Mouse (Mus musculus) myocyte (in vitro differentiated cells): Measurements from ENCODE around the gene Ecsit.

Experiments
- MAX ChIP-seq: IDR thresholded peaks from one replicate; pipeline ENCODE4 v1.6.1; 2011; ENCODE audit warnings: low read depth, mild to moderate bottlenecking, control low read depth
- POLR2A ChIP-seq: IDR thresholded peaks from one replicate; pipeline ENCODE4 v1.6.1; 2011; ENCODE audit warnings: low read depth, mild to moderate bottlenecking, control low read depth, moderate library complexity; ENCODE audit not compliant: insufficient read length
- POLR2AphosphoS2 ChIP-seq: IDR thresholded peaks from one replicate; pipeline ENCODE4 v1.6.1; 2011; ENCODE audit warnings: low read depth, control low read depth; ENCODE audit not compliant: insufficient read length
- REST ChIP-seq: IDR thresholded peaks from one replicate; pipeline ENCODE4 v1.6.1; 2011; ENCODE audit warnings: mild to moderate bottlenecking, control low read depth, moderate library complexity; ENCODE audit not compliant: insufficient read depth, insufficient read length
- SRF ChIP-seq: IDR thresholded peaks from one replicate; pipeline ENCODE4 v1.6.1; 2011; ENCODE audit warnings: low read depth; ENCODE audit not compliant: control insufficient read depth, insufficient read length
- TCF12 ChIP-seq: IDR thresholded peaks from one replicate; pipeline ENCODE4 v1.6.1; 2011; ENCODE audit warnings: mild to moderate bottlenecking, control low read depth; ENCODE audit not compliant: poor library complexity, insufficient read depth, severe bottlenecking
- USF1 ChIP-seq: IDR thresholded peaks from one replicate; pipeline ENCODE4 v1.6.1; 2011; ENCODE audit warnings: low read depth, mild to moderate bottlenecking, control low read depth, moderate library complexity

GRCm38 (mm10) chr9:22051161-22051957 lies 33.9 kb downstream of the Ecsit start:
- TF ChIP-seq REST, result no peak
- no peak for TF ChIP-seq USF1
- TF ChIP-seq MAX, result no peak
- no peak for TF ChIP-seq POLR2A
- no peak for TF ChIP-seq POLR2AphosphoS2
- TF ChIP-seq TCF12, result no peak
- TF ChIP-seq SRF, result no peak
